Mouse (Mus musculus) thymus, adult 2 months (tissue): Measurements from ENCODE around the gene Atg4d. TPM values are rescaled to one million over a fixed set of nuclear protein-coding genes. Genes with fewer than 3 reads are reported as not detected.

Source experiments
- DNase-seq: peaks from one replicate; pipeline ENCODE4 v3.0.0; 2021
- H3K27ac ChIP-seq: fragments of 200-500 bp; 2 replicates; pipeline ENCODE4 v1.5.1; 2012; ENCODE audit warnings: low read length, control low read depth; ENCODE audit not compliant: control insufficient read depth, insufficient read depth
- H3K27me3 ChIP-seq: fragments of 200-500 bp; 2 replicates; pipeline ENCODE4 v1.6.1; 2012; ENCODE audit warnings: mild to moderate bottlenecking, low read length, moderate library complexity, mixed read lengths; ENCODE audit not compliant: control insufficient read depth, insufficient read depth
- H3K36me3 ChIP-seq: fragments of 200-500 bp; 2 replicates; pipeline ENCODE4 v1.6.1; 2012; ENCODE audit warnings: mild to moderate bottlenecking, low read length, moderate library complexity; ENCODE audit not compliant: control insufficient read depth, insufficient read depth
- H3K4me1 ChIP-seq: fragments of 200-500 bp; replicated peaks from 2 replicates; pipeline ENCODE4 v1.6.1; 2012; ENCODE audit warnings: low read length; ENCODE audit not compliant: control insufficient read depth, insufficient read depth
- H3K4me3 ChIP-seq: fragments of 200-500 bp; 2 replicates; pipeline ENCODE4 v1.5.1; 2012; ENCODE audit warnings: mild to moderate bottlenecking, low read length, control low read depth, moderate library complexity; ENCODE audit not compliant: control insufficient read depth, insufficient read depth
- CTCF ChIP-seq: fragments of 200-500 bp; IDR thresholded peaks from 2 replicates; pipeline ENCODE4 v1.5.1; 2012; ENCODE audit warnings: mild to moderate bottlenecking, control low read depth, low read length, moderate library complexity, borderline replicate concordance; ENCODE audit not compliant: control insufficient read depth, poor library complexity, insufficient read depth; ENCODE audit errors: extremely low read depth
- POLR2A ChIP-seq: fragments of 200-500 bp; IDR thresholded peaks from 2 replicates; pipeline ENCODE4 v1.6.1; 2012; ENCODE audit warnings: mild to moderate bottlenecking, low read length, control low read depth, moderate library complexity; ENCODE audit not compliant: control insufficient read depth, poor library complexity, insufficient read depth; ENCODE audit errors: extremely low read depth
- WGBS: fragments of 180-500 bp; shearing (Covaris S2); methylation state at CpG from one replicate; pipeline ENCODE4 v1.1.7; 2018; 5-methylcytosine and 5-hydroxymethylcytosine counted together
- polyA plus RNA-seq: library from polyadenylated mRNA; depleted of rRNA; stranded (reverse); fragments of >200 nt; gene quantifications from 2 replicates; pipeline ENCODE4 v1.2.3, GENCODE M21; 2012

The Atg4d gene
- polyA plus RNA-seq, 1 experiment, result 87.7 TPM

- DNase-seq, result peak; percentile 90
Observed at GRCm38 (mm10) chr9:21238733-21239464, 26.2 kb upstream of the Atg4d start, which contains the start of gene Keap1. Gene Keap1, minus strand, starts transcription at chr9:21239361.

GRCm38 (mm10) chr9:21239465-21239848 is 25.6 kb upstream of the Atg4d start:
- H3K4me3 ChIP-seq, result peak overlapping the region; percentile 69
- H3K27me3 ChIP-seq, result no peaks in the 10 kb centered on the region; the same call in 1 of the 2 replicates
- no peak for DNase-seq
- WGBS, result 33% methylated on average over 4 of the region's 4 CpGs
- no peaks in the 10 kb centered on the region for H3K36me3 ChIP-seq
- TF ChIP-seq POLR2A (no peak), CTCF (no peak)
- H3K4me1 ChIP-seq, result peaks cover 32% of the 10 kb centered on the region
- peak overlapping the region; percentile 50 for H3K27ac ChIP-seq

More at GRCm38 (mm10) chr9:21238733-21239464, 26.2 kb upstream of the Atg4d start, which contains the start of gene Keap1:
- no peaks in the 10 kb centered on the region; the same call in 1 of the 2 replicates for H3K27me3 ChIP-seq
- WGBS, result 1% methylated on average over 85 of the region's 90 CpGs
- TF ChIP-seq CTCF, result no peak
- peak; percentile 63; the same call in 1 of the 2 replicates for TF ChIP-seq POLR2A
- H3K4me1 ChIP-seq, result peaks cover 26% of the 10 kb centered on the region
- H3K36me3 ChIP-seq, result no peaks in the 10 kb centered on the region
- H3K4me3 ChIP-seq, result peak within 1 kb of the TSS; percentile 69
- H3K27ac ChIP-seq, result peak within 1 kb of the TSS; percentile 62

GRCm38 (mm10) chr9:21241343-21241742 is 23.8 kb upstream of the Atg4d start:
- H3K4me3 ChIP-seq, result no peak overlapping the region
- no peaks in the 10 kb centered on the region for H3K36me3 ChIP-seq
- TF ChIP-seq POLR2A (no peak), CTCF (peak; percentile 82; the same call in 1 of the 2 replicates)
- no peaks in the 10 kb centered on the region; the same call in 1 of the 2 replicates for H3K27me3 ChIP-seq
- peaks cover 24% of the 10 kb centered on the region for H3K4me1 ChIP-seq
- WGBS, result 5% methylated on average over 11 of the region's 11 CpGs
- DNase-seq, result peak; percentile 89
- H3K27ac ChIP-seq, result no peak overlapping the region

GRCm38 (mm10) chr9:21243826-21244427 is 21.2 kb upstream of the Atg4d start:
- 20% methylated on average over 42 of the region's 42 CpGs for WGBS
- no peaks in the 10 kb centered on the region for H3K36me3 ChIP-seq
- H3K4me3 ChIP-seq, result no peak overlapping the region
- peaks cover 15% of the 10 kb centered on the region; the same call in 1 of the 2 replicates for H3K27me3 ChIP-seq
- H3K27ac ChIP-seq, result no peak overlapping the region
- no peak for TF ChIP-seq POLR2A
- DNase-seq, result no peak
- H3K4me1 ChIP-seq, result peaks cover 15% of the 10 kb centered on the region

DNA sequence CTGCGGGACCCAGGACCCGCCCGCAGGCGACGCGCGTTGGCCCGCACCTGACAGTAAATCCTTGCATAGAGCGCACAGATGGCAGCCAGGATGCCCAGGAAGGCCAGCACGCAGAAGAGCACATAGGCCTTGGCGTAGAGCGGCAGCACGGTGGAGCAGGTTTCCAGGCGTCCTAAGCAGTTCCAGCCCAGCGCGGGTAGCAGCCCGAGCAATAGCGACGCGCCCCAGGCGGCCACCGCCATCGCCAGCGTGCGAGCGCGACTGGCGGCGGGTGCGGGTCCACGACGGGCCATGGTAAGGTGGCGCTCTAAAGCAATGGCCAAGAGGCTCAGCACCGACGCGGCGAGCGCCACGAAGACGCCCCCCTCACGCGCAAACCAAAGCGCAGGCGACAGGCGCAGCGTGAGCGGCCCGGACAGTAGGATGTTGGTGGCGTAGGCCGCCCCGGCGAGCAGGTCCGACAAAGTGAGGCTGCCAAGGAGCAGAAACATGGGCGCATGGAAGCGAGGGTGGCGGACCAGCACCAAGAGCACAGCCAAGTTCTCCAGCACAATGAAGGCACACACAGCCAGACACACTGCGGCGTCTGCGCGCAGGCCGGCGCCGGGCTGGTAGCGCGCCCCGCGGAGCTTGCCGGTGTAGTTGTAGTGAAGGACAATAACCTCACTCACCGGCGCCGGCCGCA is 20.5 kb upstream of the Atg4d start:
- no peak for DNase-seq
- H3K27me3 ChIP-seq, result peaks cover 19% of the 10 kb centered on the region; the same call in 1 of the 2 replicates
- no peak overlapping the region for H3K4me3 ChIP-seq
- no peak overlapping the region for H3K27ac ChIP-seq
- WGBS, result 2% methylated on average over 72 of the region's 72 CpGs
- no peak for TF ChIP-seq CTCF
- no peak for TF ChIP-seq POLR2A
- peaks cover 15% of the 10 kb centered on the region for H3K4me1 ChIP-seq
- H3K36me3 ChIP-seq, result no peaks in the 10 kb centered on the region

DNA sequence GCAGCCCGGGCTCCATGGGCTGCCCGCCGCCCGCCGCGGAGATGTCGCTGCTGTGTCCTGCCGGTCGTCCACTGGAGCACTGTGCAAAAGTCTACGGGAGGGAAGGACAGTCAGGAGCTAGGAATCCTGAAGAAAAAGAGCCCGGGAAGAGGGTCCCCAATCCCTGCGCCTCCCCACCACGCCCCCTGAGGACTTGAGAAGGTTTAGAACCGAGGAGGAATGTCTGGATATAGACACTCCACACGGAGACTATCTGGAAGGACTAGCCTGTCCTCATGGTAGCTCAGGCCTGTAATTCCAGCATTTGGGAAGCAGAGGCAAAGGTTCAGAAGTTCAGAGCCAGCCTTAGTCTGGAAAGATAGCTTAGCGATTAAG is 20.0 kb upstream of the Atg4d start:
- Histone ChIP-seq H3K4me3 (no peak overlapping the region), H3K27ac (no peak overlapping the region), H3K27me3 (peaks cover 22% of the 10 kb centered on the region; the same call in 1 of the 2 replicates), H3K36me3 (no peaks in the 10 kb centered on the region), H3K4me1 (peaks cover 15% of the 10 kb centered on the region)
- no peak for DNase-seq
- WGBS, result 10% methylated on average over 16 of the region's 16 CpGs
- no peak for TF ChIP-seq CTCF
- no peak for TF ChIP-seq POLR2A
